8 mouse cellular contexts compared by ENCODE assay signal in the genomic region with DNA sequence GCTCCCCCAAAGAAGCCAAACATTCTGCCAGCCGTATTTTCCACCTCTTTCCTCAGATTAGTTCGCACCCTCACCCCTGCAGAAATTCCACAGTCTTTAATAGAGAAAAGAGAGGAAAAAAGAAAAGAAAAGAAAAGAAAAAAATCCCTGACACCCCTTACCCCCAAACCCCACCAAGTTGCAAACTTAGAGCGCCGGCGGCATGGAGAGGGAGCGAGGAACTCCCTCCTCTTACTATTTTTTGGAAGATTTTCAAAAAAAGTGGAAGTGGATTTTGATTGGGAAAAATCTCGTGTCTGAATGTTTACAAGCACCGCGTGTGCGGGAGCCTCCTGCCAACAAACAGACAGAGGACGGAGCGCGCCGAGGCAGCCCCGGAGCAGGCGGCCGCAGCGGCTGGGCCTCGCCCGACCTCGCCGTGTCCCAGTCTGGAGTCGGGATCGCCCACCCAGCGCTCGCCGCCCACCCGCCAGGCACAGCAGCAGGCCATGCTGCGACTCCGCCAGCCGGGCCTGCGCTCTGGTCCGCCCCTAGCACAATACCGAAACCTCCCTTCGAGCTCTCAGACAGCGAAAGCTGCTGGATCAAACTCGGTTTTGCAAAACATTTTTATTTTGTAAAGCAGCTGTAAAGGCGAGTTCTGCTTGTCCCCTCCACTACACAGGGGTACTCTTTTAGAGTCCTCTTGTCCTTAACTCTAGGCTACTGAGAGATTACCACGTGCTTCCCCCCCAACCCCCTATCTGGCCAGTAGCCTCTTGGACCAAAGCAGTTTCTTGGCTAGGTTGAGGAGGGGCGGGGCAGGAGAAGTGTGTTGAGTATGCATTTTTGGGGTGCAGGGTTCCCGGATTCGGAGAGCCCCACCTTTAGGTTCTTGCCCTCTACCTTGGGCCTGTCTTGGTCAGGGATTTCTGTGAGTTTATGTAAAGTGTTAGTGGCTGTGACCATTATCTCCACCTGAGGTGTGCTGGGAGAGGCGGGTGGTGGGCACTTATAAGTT. TPM values are rescaled to one million over a fixed set of nuclear protein-coding genes. Genes with fewer than 3 reads are reported as not detected.
DNase-seq lines count a peak whose midpoint lies in the region; ATAC-seq and TF ChIP-seq lines count a peak whose summit lies in the region.

No protein-coding gene starts in this region.

- H3K9me3 ChIP-seq in intestine, embryonic 16.5 days (ENCODE audit: control insufficient read depth, low read length): no peaks in the 10 kb centered on the region
- no peaks in the 10 kb centered on the region for H3K9me3 ChIP-seq in liver, postnatal 0 days (ENCODE audit: low read length)
- no peaks in the 10 kb centered on the region for H3K9me3 ChIP-seq in neural tube, embryonic 14.5 days (ENCODE audit: control insufficient read depth, low read length)

- H3K4me2 ChIP-seq in intestine, embryonic 16.5 days (ENCODE audit: low read depth, low read length): peak overlapping the region; percentile 99
- peak overlapping the region; percentile 92 for H3K4me2 ChIP-seq in liver, postnatal 0 days (ENCODE audit: low read depth, low read length)
- peak overlapping the region; percentile 80 for H3K4me2 ChIP-seq in neural tube, embryonic 14.5 days (ENCODE audit: low read depth, low read length)

- peak; percentile 22; the same call in 1 of the 2 replicates for TF ChIP-seq POLR2A in bone marrow, adult 2 months (IDR thresholded peaks at IDR 0.05; ENCODE audit: borderline replicate concordance, control insufficient read depth, low read depth, low read length)

- H3K4me1 ChIP-seq in bone marrow, adult 2 months (ENCODE audit: control insufficient read depth, insufficient read depth, low read length): peaks cover 2% of the 10 kb centered on the region; the same call in 1 of the 2 replicates
- peaks cover 25% of the 10 kb centered on the region for H3K4me1 ChIP-seq in intestine, embryonic 16.5 days (ENCODE audit: control insufficient read depth, insufficient read depth, low read length)
- peaks cover 30% of the 10 kb centered on the region for H3K4me1 ChIP-seq in liver, postnatal 0 days (ENCODE audit: insufficient read depth)
- H3K4me1 ChIP-seq in neural tube, embryonic 14.5 days (ENCODE audit: control insufficient read depth, insufficient read depth, low read length): peaks cover 3% of the 10 kb centered on the region; the same call in 1 of the 2 replicates

- no peaks in the 10 kb centered on the region; the same call in 1 of the 2 replicates for H3K27me3 ChIP-seq in intestine, embryonic 16.5 days (replicated peaks; ENCODE audit: control insufficient read depth, insufficient read depth, low read length)
- H3K27me3 ChIP-seq in liver, postnatal 0 days (ENCODE audit: insufficient read depth, low read length): peaks cover 30% of the 10 kb centered on the region
- no peaks in the 10 kb centered on the region for H3K27me3 ChIP-seq in neural tube, embryonic 14.5 days (ENCODE audit: control insufficient read depth, insufficient read depth, low read length)

- WGBS in bone marrow, adult 2 months: 1% methylated on average over 43 of the region's 43 CpGs
- WGBS in intestine, embryonic 16.5 days: under 1% methylated on average over 43 of the region's 43 CpGs
- WGBS in liver, postnatal 0 days (ENCODE audit: insufficient replicate concordance): 4% methylated on average over 43 of the region's 43 CpGs
- under 1% methylated on average over 42 of the region's 43 CpGs for WGBS in neural tube, embryonic 14.5 days

- peak; percentile 43 for DNase-seq in gastrocnemius, adult 2 months
- DNase-seq in gastrocnemius, adult 18-20 months (ENCODE audit: low spot score): no peak
- DNase-seq in gastrocnemius, postnatal 10 days: peak; percentile 36
- DNase-seq in liver, postnatal 0 days: peak; percentile 60
- peak; percentile 52 for DNase-seq in thymus, postnatal 4 days

- peak overlapping the region; percentile 73 for H3K4me3 ChIP-seq in gastrocnemius, adult 2 months
- peak overlapping the region; percentile 76 for H3K4me3 ChIP-seq in bone marrow, adult 2 months (replicated peaks; ENCODE audit: control insufficient read depth, low read depth, low read length)
- H3K4me3 ChIP-seq in intestine, embryonic 16.5 days (ENCODE audit: low read length): peak overlapping the region; percentile 70
- H3K4me3 ChIP-seq in liver, postnatal 0 days (ENCODE audit: low read depth, low read length): peak overlapping the region; percentile 71
- peak overlapping the region; percentile 88 for H3K4me3 ChIP-seq in neural tube, embryonic 14.5 days (ENCODE audit: low read depth, low read length)

- H3K27ac ChIP-seq in gastrocnemius, adult 2 months: no peak overlapping the region
- H3K27ac ChIP-seq in bone marrow, adult 2 months (ENCODE audit: control insufficient read depth, insufficient read depth, low read depth, low read length, poor library complexity): peak overlapping the region; percentile 87
- peak overlapping the region; percentile 92 for H3K27ac ChIP-seq in intestine, embryonic 16.5 days (ENCODE audit: low read length)
- H3K27ac ChIP-seq in liver, postnatal 0 days (ENCODE audit: low read depth): peak overlapping the region; percentile 74
- H3K27ac ChIP-seq in neural tube, embryonic 14.5 days (ENCODE audit: low read depth, low read length): peak overlapping the region; percentile 99

- no peak for TF ChIP-seq EP300 in liver, postnatal 0 days (IDR thresholded peaks at IDR 0.05; ENCODE audit: low read depth)

- ATAC-seq in intestine, embryonic 16.5 days: no peak
- ATAC-seq in liver, postnatal 0 days: 0 out of 2 replicates have a peak, but pooled peaks have one; percentile 1
- ATAC-seq in neural tube, embryonic 14.5 days (ENCODE audit: low read depth): no peak

- TF ChIP-seq CTCF in gastrocnemius, adult 2 months (IDR thresholded peaks at IDR 0.05): no peak
- TF ChIP-seq CTCF in bone marrow, adult 2 months (IDR thresholded peaks at IDR 0.05; ENCODE audit: control insufficient read depth, insufficient read depth, low read length): no peak
- TF ChIP-seq CTCF in liver, postnatal 0 days (IDR thresholded peaks at IDR 0.05; ENCODE audit: low read depth): no peak

- H3K36me3 ChIP-seq in intestine, embryonic 16.5 days (ENCODE audit: control insufficient read depth, insufficient read depth, low read length): no peaks in the 10 kb centered on the region
- H3K36me3 ChIP-seq in liver, postnatal 0 days (replicated peaks; ENCODE audit: insufficient read depth, low read length): no peaks in the 10 kb centered on the region
- H3K36me3 ChIP-seq in neural tube, embryonic 14.5 days (ENCODE audit: control insufficient read depth, insufficient read depth, low read length): no peaks in the 10 kb centered on the region

- intact Hi-C loops in gastrocnemius, adult 2 months (cut with DNase I): loop anchor here (10.0 kb wide), 1 partner anchor 1225 kb away; no protein-coding TSS in a partner anchor

- peak overlapping the region; percentile 82 for H3K9ac ChIP-seq in intestine, embryonic 16.5 days (ENCODE audit: low read depth, low read length)
- H3K9ac ChIP-seq in liver, postnatal 0 days (replicated peaks): peak overlapping the region; percentile 80
- H3K9ac ChIP-seq in neural tube, embryonic 14.5 days (replicated peaks; ENCODE audit: low read depth, low read length): peak overlapping the region; percentile 98

RNA-seq across cellular contexts. Expression of a gene that starts 1.8 kb away (rescaled TPM):
- total RNA-seq in gastrocnemius, adult 2 months (2021): not detected
- under 1 TPM in 1 of 2 experiments, not detected in 1; 0.05 TPM for total RNA-seq in gastrocnemius, adult 18-20 months (2021)
- polyA plus RNA-seq in bone marrow, adult 2 months (2011; ENCODE audit: insufficient read depth, insufficient read length, low replicate concordance, missing spikeins): 23.1 and 23.5 TPM in 2 replicates
- under 1 TPM; 0.54 to 0.97 TPM for total RNA-seq in gastrocnemius, postnatal 10 days (2021)
- polyA plus RNA-seq in intestine, embryonic 16.5 days (2015; fragmentation: Nextera tagmentation; extraction: Ambion mirVana): 13.1 and 14.8 TPM in 2 replicates
- 6.6 and 10.3 TPM in 2 replicates for polyA plus RNA-seq in liver, postnatal 0 days (2015; fragmentation: Nextera tagmentation; extraction: Ambion mirVana)
- 143 and 145 TPM in 2 replicates for polyA plus RNA-seq in neural tube, embryonic 14.5 days (2014; fragmentation: Nextera tagmentation; extraction: Ambion mirVana)

RNA-seq across cellular contexts. Expression of a gene that starts 4.8 kb away (rescaled TPM):
- not detected for total RNA-seq in gastrocnemius, adult 2 months (2021)
- not detected for total RNA-seq in gastrocnemius, adult 18-20 months (2021)
- not detected in 2 replicates for polyA plus RNA-seq in bone marrow, adult 2 months (2011; ENCODE audit: insufficient read depth, insufficient read length, low replicate concordance, missing spikeins)
- total RNA-seq in gastrocnemius, postnatal 10 days (2021): not detected
- not detected in 2 replicates for polyA plus RNA-seq in intestine, embryonic 16.5 days (2015; fragmentation: Nextera tagmentation; extraction: Ambion mirVana)
- not detected in 2 replicates for polyA plus RNA-seq in liver, postnatal 0 days (2015; fragmentation: Nextera tagmentation; extraction: Ambion mirVana)
- not detected in 2 replicates for polyA plus RNA-seq in neural tube, embryonic 14.5 days (2014; fragmentation: Nextera tagmentation; extraction: Ambion mirVana)
